Mouse (Mus musculus): ENCODE results near the gene Ly6g6d.

DNA sequence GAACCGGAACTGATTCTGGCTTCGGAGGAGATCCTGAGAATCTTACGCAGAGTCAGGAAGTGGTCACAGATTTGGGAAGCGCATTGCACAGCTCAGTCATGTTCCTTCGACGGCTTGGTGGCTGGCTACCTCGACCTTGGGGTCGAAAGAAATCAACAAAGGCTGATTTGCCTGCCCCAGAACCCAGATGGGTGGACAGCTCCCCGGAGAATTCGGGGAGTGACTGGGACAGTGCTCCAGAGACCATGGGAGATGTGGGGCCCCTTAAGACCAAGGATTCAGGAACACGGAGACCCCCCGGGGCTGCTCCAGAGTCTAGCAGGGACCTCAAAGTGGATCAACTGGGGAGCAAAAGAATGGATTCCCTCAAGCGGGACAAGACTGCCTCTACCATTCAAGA lies 49.2 kb upstream of the Ly6g6d start:
- TF ChIP-seq POLR2A (IDR thresholded peaks at IDR 0.05; ENCODE audit: borderline replicate concordance, insufficient read depth, low read length) (no peak), CTCF (IDR thresholded peaks at IDR 0.05; ENCODE audit: borderline replicate concordance, insufficient read depth, low read depth, low read length) (no peak)

Measured in cerebellum, adult 2 months (tissue).